Mouse (Mus musculus): ENCODE measurements at regions not wholly inside any gene's neighbourhood (a gene's known extent, or its start where the extent isn't known, plus 50 kb on each side); places are given as distances from the start of the nearest gene placed in this dataset.

GRCm38 (mm10) chr7:117260596-117260995 lies 120.2 kb upstream of the Xylt1 start:
- DNase-seq (ENCODE audit: low read depth, low spot score) = peak; percentile 70

- DNase-seq (ENCODE audit: low read depth, low spot score) = no peak
These were observed 117.7 kb upstream of the Xylt1 start for GRCm38 (mm10) chr7:117263126-117263525.

GRCm38 (mm10) chr7:117264341-117264740 lies 116.4 kb upstream of the Xylt1 start:
- no peak for DNase-seq (ENCODE audit: low read depth, low spot score)

GRCm38 (mm10) chr7:117268096-117268495 lies 112.7 kb upstream of the Xylt1 start:
- DNase-seq (ENCODE audit: low read depth, low spot score) = no peak

GRCm38 (mm10) chr7:117269263-117269897 lies 111.4 kb upstream of the Xylt1 start:
- no peak for DNase-seq (ENCODE audit: low read depth, low spot score)

- no peak for DNase-seq (ENCODE audit: low read depth, low spot score)
These were observed 102.3 kb upstream of the Xylt1 start for GRCm38 (mm10) chr7:117278388-117278961.

GRCm38 (mm10) chr7:117282194-117282593 lies 98.6 kb upstream of the Xylt1 start:
- no peak for DNase-seq (ENCODE audit: low read depth, low spot score)

- peak; percentile 46 for DNase-seq (ENCODE audit: low read depth, low spot score)
These were observed 95.6 kb upstream of the Xylt1 start for GRCm38 (mm10) chr7:117285206-117285605.

- DNase-seq (ENCODE audit: low read depth, low spot score) = no peak
These were observed 94.8 kb upstream of the Xylt1 start for GRCm38 (mm10) chr7:117285985-117286384.

GRCm38 (mm10) chr7:117303705-117304104 lies 77.1 kb upstream of the Xylt1 start:
- DNase-seq (ENCODE audit: low read depth, low spot score) = no peak

- no peak for DNase-seq (ENCODE audit: low read depth, low spot score)
These were observed 70.1 kb upstream of the Xylt1 start for GRCm38 (mm10) chr7:117310586-117311200.

GRCm38 (mm10) chr7:117311316-117311715 lies 69.5 kb upstream of the Xylt1 start:
- no peak for DNase-seq (ENCODE audit: low read depth, low spot score)

- DNase-seq (ENCODE audit: low read depth, low spot score) = no peak
These were observed 64.5 kb upstream of the Xylt1 start for GRCm38 (mm10) chr7:117316126-117316805.

GRCm38 (mm10) chr7:117317362-117317761 lies 63.4 kb upstream of the Xylt1 start:
- no peak for DNase-seq (ENCODE audit: low read depth, low spot score)

- DNase-seq (ENCODE audit: low read depth, low spot score) = no peak
These were observed 60.2 kb upstream of the Xylt1 start for GRCm38 (mm10) chr7:117320552-117320951.

Data from telencephalon, adult 2 months (tissue).